In the genomic region with DNA sequence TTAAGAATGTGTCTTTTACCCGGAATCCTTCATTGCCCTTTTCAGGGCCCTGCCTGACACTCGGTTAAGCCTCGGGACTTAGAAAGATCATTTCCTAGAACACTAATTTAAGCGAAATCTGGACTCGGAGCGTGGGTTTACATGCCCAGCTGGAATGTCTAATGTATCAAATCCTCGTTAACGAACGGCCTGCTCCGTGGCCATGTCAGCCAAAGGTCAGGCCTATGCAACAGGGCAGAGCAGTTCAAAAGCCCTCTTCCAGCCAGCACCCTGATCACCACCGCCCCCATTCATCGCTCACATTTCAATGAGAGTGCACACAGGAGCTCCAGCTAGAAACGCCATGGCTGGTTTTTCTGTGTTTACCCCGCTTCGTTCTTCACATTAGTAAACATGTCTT, we compare ENCODE assay signal across 12 mouse cellular contexts. TPM values are rescaled to one million over a fixed set of nuclear protein-coding genes. Genes with fewer than 3 reads are reported as not detected.
DNase-seq lines count a peak whose midpoint lies in the region; ATAC-seq and TF ChIP-seq lines count a peak whose summit lies in the region.
"Had no signal": no experiment of that assay in that cellular context is flagged by ENCODE, and none has a peak within 500 bp of the region (broad histone marks: within the 10 kb centered on the region; RNA-seq: fewer than 3 reads in every experiment).

No protein-coding gene starts in this region.

- peaks cover 55% of the 10 kb centered on the region for H3K27me3 ChIP-seq in forebrain, embryonic 14.5 days (replicated peaks; ENCODE audit: control insufficient read depth, insufficient read depth, low read length)
- H3K27me3 ChIP-seq in midbrain, embryonic 11.5 days (ENCODE audit: control insufficient read depth, insufficient read depth, low read length): peaks cover 70% of the 10 kb centered on the region
- H3K27me3 ChIP-seq in thymus, adult 2 months (ENCODE audit: control insufficient read depth, insufficient read depth, low read length): peaks cover 10% of the 10 kb centered on the region; the same call in 1 of the 2 replicates

- no peak for TF ChIP-seq POLR2A in thymus, adult 2 months (IDR thresholded peaks at IDR 0.05; ENCODE audit: control insufficient read depth, extremely low read depth, insufficient read depth, low read length, poor library complexity)

- peak overlapping the region; percentile 59 for H3K9ac ChIP-seq in forebrain, embryonic 14.5 days (ENCODE audit: low read length)
- peak overlapping the region; percentile 42; the same call in 1 of the 2 replicates for H3K9ac ChIP-seq in midbrain, embryonic 11.5 days (ENCODE audit: low read length)
- H3K9ac ChIP-seq: heart, embryonic 13.5 days; limb, embryonic 13.5 days had no signal

- 6% methylated on average over 15 of the region's 15 CpGs for WGBS in forebrain, embryonic 14.5 days
- WGBS in midbrain, embryonic 11.5 days: under 1% methylated on average over 15 of the region's 15 CpGs
- WGBS in thymus, adult 2 months: 8% methylated on average over 15 of the region's 15 CpGs

- peak overlapping the region; percentile 57 for H3K4me2 ChIP-seq in forebrain, embryonic 14.5 days (ENCODE audit: low read length)
- peak overlapping the region; percentile 54 for H3K4me2 ChIP-seq in midbrain, embryonic 11.5 days
- H3K4me2 ChIP-seq: heart, embryonic 13.5 days; limb, embryonic 13.5 days had no signal

- no peak for ATAC-seq in forebrain, embryonic 14.5 days
- ATAC-seq in midbrain, embryonic 11.5 days (ENCODE audit: low FRiP score): no peak

- H3K9me3 ChIP-seq in forebrain, embryonic 14.5 days (replicated peaks; ENCODE audit: control insufficient read depth, low read length): no peaks in the 10 kb centered on the region
- no peaks in the 10 kb centered on the region for H3K9me3 ChIP-seq in midbrain, embryonic 11.5 days (ENCODE audit: control insufficient read depth, low read length)
- H3K9me3 ChIP-seq: heart, embryonic 13.5 days; limb, embryonic 13.5 days had no signal

- peak overlapping the region; percentile 78 for H3K27ac ChIP-seq in forebrain, embryonic 14.5 days (ENCODE audit: low read depth, low read length)
- peak overlapping the region; percentile 25; the same call in 1 of the 2 replicates for H3K27ac ChIP-seq in midbrain, embryonic 11.5 days (ENCODE audit: low read depth, low read length)
- no peak overlapping the region for H3K27ac ChIP-seq in thymus, adult 2 months (ENCODE audit: control insufficient read depth, insufficient read depth, low read length)
- H3K27ac ChIP-seq: heart, embryonic 13.5 days; limb, embryonic 13.5 days; macrophage had no signal

- H3K4me3 ChIP-seq in forebrain, embryonic 14.5 days (ENCODE audit: low read depth, low read length): peak overlapping the region; percentile 29
- peak overlapping the region; percentile 13; the same call in 1 of the 2 replicates for H3K4me3 ChIP-seq in midbrain, embryonic 11.5 days (ENCODE audit: low read depth, low read length)
- no peak overlapping the region for H3K4me3 ChIP-seq in thymus, adult 2 months (ENCODE audit: control insufficient read depth, insufficient read depth, low read length)
- H3K4me3 ChIP-seq: heart, embryonic 13.5 days; limb, embryonic 13.5 days had no signal

- no peak for TF ChIP-seq CTCF in thymus, adult 2 months (IDR thresholded peaks at IDR 0.05; ENCODE audit: borderline replicate concordance, control insufficient read depth, extremely low read depth, insufficient read depth, low read length, poor library complexity)

- no peaks in the 10 kb centered on the region for H3K36me3 ChIP-seq in forebrain, embryonic 14.5 days (ENCODE audit: control insufficient read depth, insufficient read depth, low read length)
- H3K36me3 ChIP-seq in midbrain, embryonic 11.5 days (ENCODE audit: control insufficient read depth, insufficient read depth, low read length): no peaks in the 10 kb centered on the region
- H3K36me3 ChIP-seq in thymus, adult 2 months (ENCODE audit: control insufficient read depth, insufficient read depth, low read length): no peaks in the 10 kb centered on the region
- H3K36me3 ChIP-seq: heart, embryonic 13.5 days; limb, embryonic 13.5 days had no signal

- peaks cover 7% of the 10 kb centered on the region; the same call in 1 of the 2 replicates for H3K4me1 ChIP-seq in forebrain, embryonic 14.5 days (ENCODE audit: control insufficient read depth, insufficient read depth, low read length)
- H3K4me1 ChIP-seq in midbrain, embryonic 11.5 days (ENCODE audit: control insufficient read depth, insufficient read depth, low read length): peaks cover 15% of the 10 kb centered on the region
- H3K4me1 ChIP-seq in thymus, adult 2 months (replicated peaks; ENCODE audit: control insufficient read depth, insufficient read depth, low read length): no peaks in the 10 kb centered on the region

- DNase-seq in Muller cell, postnatal 12 days (ENCODE audit: inconsistent ontology term): peak; percentile 56
- peak; percentile 73 for DNase-seq in cerebellum, adult 9-11 months
- peak; percentile 61 for DNase-seq in forebrain, embryonic 14.5 days (ENCODE audit: low spot score)
- DNase-seq in midbrain, embryonic 11.5 days (ENCODE audit: low spot score, missing footprints): peak; percentile 97
- no peak for DNase-seq in adrenal gland, adult 8-10 months
- no peak for DNase-seq in thymus, adult 2 months
- DNase-seq in heart, adult 8-10 months (ENCODE audit: low spot score): no peak
- DNase-seq in adrenal gland, postnatal 25 days: no peak
- DNase-seq: kidney, adult 2 months had no signal

RNA-seq across cellular contexts. Expression of gene Zic4, which starts 9.4 kb away (rescaled TPM):
- polyA plus RNA-seq in forebrain, embryonic 14.5 days (2014; fragmentation: Nextera tagmentation; extraction: Ambion mirVana): 45.1 and 56.3 TPM in 2 replicates
- polyA plus RNA-seq in midbrain, embryonic 11.5 days (2014; fragmentation: Nextera tagmentation; extraction: Ambion mirVana): 41.7 and 42.5 TPM in 2 replicates
- total RNA-seq in adrenal gland, adult 8-10 months (2022): not detected
- polyA plus RNA-seq in thymus, adult 2 months (2012; rRNA removed): not detected in 2 replicates
- not detected for total RNA-seq in heart, adult 8-10 months (2022)
- not detected in 2 replicates for total RNA-seq in adrenal gland, postnatal 25 days (2021)
- polyA plus RNA-seq: heart, embryonic 13.5 days; kidney, adult 2 months; macrophage had no signal

RNA-seq across cellular contexts. Expression of gene Zic1, which starts 12.8 kb away (rescaled TPM):
- polyA plus RNA-seq in forebrain, embryonic 14.5 days (2014; fragmentation: Nextera tagmentation; extraction: Ambion mirVana): 14.4 and 14.8 TPM in 2 replicates
- polyA plus RNA-seq in midbrain, embryonic 11.5 days (2014; fragmentation: Nextera tagmentation; extraction: Ambion mirVana): 13.7 and 14.8 TPM in 2 replicates
- under 1 TPM in 1 of 4 experiments, not detected in 3; 0.28 TPM for total RNA-seq in adrenal gland, adult 8-10 months (2022)
- polyA plus RNA-seq in thymus, adult 2 months (2012; rRNA removed): 0.19 and 0.28 TPM in 2 replicates
- total RNA-seq in heart, adult 8-10 months (2022): under 1 TPM in 1 of 4 experiments, not detected in 3; 0.06 TPM
- not detected in 2 replicates for total RNA-seq in adrenal gland, postnatal 25 days (2021)
- polyA plus RNA-seq: heart, embryonic 13.5 days; kidney, adult 2 months; macrophage had no signal

Comparison
In these comparisons a context has a peak if more than half of its experiments do, and no peak if none do; other contexts are left out.
1. DNase-seq: peak in Muller cell, postnatal 12 days (single experiment), cerebellum, adult 9-11 months (single experiment), forebrain, embryonic 14.5 days (single experiment) and midbrain, embryonic 11.5 days (single experiment); none in adrenal gland, adult 8-10 months (single experiment), thymus, adult 2 months (single experiment), heart, adult 8-10 months (single experiment) and adrenal gland, postnatal 25 days (single experiment).